Mouse (Mus musculus): ENCODE measurements around the gene Sart1.

Sart1 gene

GRCm38 (mm10) chr19:5388588-5389242, at the start of gene Sart1:
Gene Sart1 (minus strand): TSS chr19:5388703.
- DNase-seq: peak; percentile 96 to 97

- DNase-seq: no peak
Observed at GRCm38 (mm10) chr19:5433951-5434350, 45.4 kb upstream of the Sart1 start.

GRCm38 (mm10) chr19:5432992-5433852, 44.7 kb upstream of the Sart1 start:
- peak; percentile 52 to 69 for DNase-seq

GRCm38 (mm10) chr19:5431911-5432464, 43.5 kb upstream of the Sart1 start:
- peak; percentile 70 to 83 for DNase-seq

GRCm38 (mm10) chr19:5430408-5430807, 41.9 kb upstream of the Sart1 start:
- no peak for DNase-seq

- DNase-seq: peak; percentile 53 to 63
Observed at GRCm38 (mm10) chr19:5429806-5430205, 41.3 kb upstream of the Sart1 start.

GRCm38 (mm10) chr19:5429219-5429618, 40.7 kb upstream of the Sart1 start:
- DNase-seq: no peak

- no peak for DNase-seq
Observed at GRCm38 (mm10) chr19:5428083-5428482, 39.6 kb upstream of the Sart1 start.

GRCm38 (mm10) chr19:5426640-5427290, 38.3 kb upstream of the Sart1 start:
- DNase-seq: no peak

GRCm38 (mm10) chr19:5425906-5426565, 37.5 kb upstream of the Sart1 start:
- no peak for DNase-seq

- DNase-seq: peak; percentile 91 to 93
Observed at GRCm38 (mm10) chr19:5424782-5425741, 36.6 kb upstream of the Sart1 start, which contains the start of the genes Drap1 and AI837181. Gene Drap1 (minus strand): TSS chr19:5424979. Gene AI837181 (plus strand): TSS chr19:5425144.

- DNase-seq: peak; percentile 92 to 95
Observed at GRCm38 (mm10) chr19:5424092-5424781, 35.7 kb upstream of the Sart1 start.

GRCm38 (mm10) chr19:5423561-5423960, 35.1 kb upstream of the Sart1 start:
- DNase-seq: no peak

- DNase-seq: no peak
Observed at GRCm38 (mm10) chr19:5422895-5423443, 34.5 kb upstream of the Sart1 start.

GRCm38 (mm10) chr19:5422267-5422666, 33.8 kb upstream of the Sart1 start:
- DNase-seq: no peak

GRCm38 (mm10) chr19:5421784-5422183, 33.3 kb upstream of the Sart1 start:
- DNase-seq: no peak

GRCm38 (mm10) chr19:5420579-5420978, 32.1 kb upstream of the Sart1 start:
- DNase-seq: no peak

- no peak for DNase-seq
Observed at GRCm38 (mm10) chr19:5419630-5420029, 31.1 kb upstream of the Sart1 start.

- no peak for DNase-seq
Observed at GRCm38 (mm10) chr19:5418750-5419466, 30.4 kb upstream of the Sart1 start.

GRCm38 (mm10) chr19:5414534-5414957, 26.0 kb upstream of the Sart1 start:
- peak; percentile 58 to 63 for DNase-seq
